Mouse (Mus musculus) inflammation-experienced regulatory T-cells, adult 16 weeks (primary cell): ENCODE results near the gene Vmn1r211. TPM values are rescaled to one million over a fixed set of nuclear protein-coding genes. Genes with fewer than 3 reads are reported as not detected.

Experiments used
- polyA plus RNA-seq: library from polyadenylated mRNA; unstranded; fragments of 100-300 nt; shearing (Covaris generic); gene quantifications from one replicate; pipeline ENCODE4 v1.2.1, GENCODE M21; 2017

Gene Vmn1r211
- not detected for polyA plus RNA-seq

GRCm38 (mm10) chr13:22857461-22857860 is at the start of gene Vmn1r211:
Gene Vmn1r211 (minus strand): TSS chr13:22857561.

GRCm38 (mm10) chr13:22884105-22884504 is 26.7 kb upstream of the Vmn1r211 start, which contains the start of gene Vmn1r212:
Gene Vmn1r212 (minus strand): TSS chr13:22884205.

GRCm38 (mm10) chr13:22831248-22831647 is 26.1 kb downstream of the Vmn1r211 start, which contains the start of gene Vmn1r210:
Gene Vmn1r210 (minus strand): TSS chr13:22831348.

GRCm38 (mm10) chr13:22809582-22809981 is 47.8 kb downstream of the Vmn1r211 start, which contains the start of gene Vmn1r209:
Gene Vmn1r209 (minus strand): TSS chr13:22809682.

Other genes with a start within 250 kb of the Vmn1r211 start
- not detected for gene Vmn1r206, start 233.3 kb downstream of the Vmn1r211 start, polyA plus RNA-seq
- not detected for gene Vmn1r207-ps, start 127.9 kb downstream of the Vmn1r211 start, polyA plus RNA-seq
- not detected for gene Vmn1r208, start 80.2 kb downstream of the Vmn1r211 start, polyA plus RNA-seq
- gene Vmn1r209, start 47.9 kb downstream of the Vmn1r211 start, polyA plus RNA-seq: not detected
- not detected for gene Vmn1r210, start 26.2 kb downstream of the Vmn1r211 start, polyA plus RNA-seq
- gene Vmn1r212, start 26.6 kb upstream of the Vmn1r211 start, polyA plus RNA-seq: not detected
- not detected for gene Vmn1r213, start 150.1 kb upstream of the Vmn1r211 start, polyA plus RNA-seq
- not detected for gene Vmn1r214, start 172.9 kb upstream of the Vmn1r211 start, polyA plus RNA-seq
- gene Vmn1r215, start 210.5 kb upstream of the Vmn1r211 start, polyA plus RNA-seq: not detected